Mouse (Mus musculus) intestine, embryonic 14.5 days (tissue): Measurements from ENCODE around the gene Rffl. TPM values are rescaled to one million over a fixed set of nuclear protein-coding genes. Genes with fewer than 3 reads are reported as not detected.

Experiments used
- ATAC-seq: fragments of 200-750 bp; cut with Nextera tagmentation; replicated peaks from 2 replicates; pipeline ENCODE4 v1.8.0; 2017; ENCODE audit warnings: low read depth, moderate number of reproducible peaks, moderate TSS enrichment, moderate library complexity; ENCODE audit not compliant: low FRiP score, low TSS enrichment
- DNase-seq: peaks from one replicate; pipeline ENCODE4 v3.0.0-alpha.2; 2018; ENCODE audit warnings: low spot score
- H3K27ac ChIP-seq: fragments of 300-500 bp; sonication (generic); 2 replicates; pipeline ENCODE4 v1.5.1; 2014; ENCODE audit warnings: low read depth, mild to moderate bottlenecking, control low read depth
- H3K27me3 ChIP-seq: fragments of 300-500 bp; sonication (generic); replicated peaks from 2 replicates; pipeline ENCODE4 v1.6.1; 2014; ENCODE audit warnings: low read length, control low read depth; ENCODE audit not compliant: control insufficient read depth, insufficient read depth
- H3K36me3 ChIP-seq: fragments of 300-500 bp; sonication (generic); 2 replicates; pipeline ENCODE4 v1.6.1; 2014; ENCODE audit warnings: low read length, control low read depth; ENCODE audit not compliant: control insufficient read depth, insufficient read depth
- H3K4me1 ChIP-seq: fragments of 300-500 bp; sonication (generic); replicated peaks from 2 replicates; pipeline ENCODE4 v1.6.1; 2014; ENCODE audit warnings: low read length, control low read depth, mixed read lengths; ENCODE audit not compliant: control insufficient read depth, insufficient read depth
- H3K4me2 ChIP-seq: fragments of 300-500 bp; sonication (generic); 2 replicates; pipeline ENCODE4 v1.6.1; 2014; ENCODE audit warnings: low read length
- H3K4me3 ChIP-seq: fragments of 300-500 bp; sonication (generic); 2 replicates; pipeline ENCODE4 v1.5.1; 2014; ENCODE audit warnings: low read depth, low read length, control low read depth, mixed read lengths
- H3K9ac ChIP-seq: fragments of 300-500 bp; sonication (generic); 2 replicates; pipeline ENCODE4 v1.6.1; 2014; ENCODE audit warnings: mild to moderate bottlenecking, low read length
- H3K9me3 ChIP-seq: fragments of 300-500 bp; sonication (generic); 2 replicates; pipeline ENCODE4 v1.6.1; 2016; ENCODE audit warnings: low read length, control low read depth; ENCODE audit not compliant: control insufficient read depth
- WGBS: fragments of 180-500 bp; shearing (Covaris S2); extraction: QIAGEN DNeasy Blood & Tissue Kit; methylation state at CpG from one replicate; pipeline ENCODE4 v1.1.7; 2014; 5-methylcytosine and 5-hydroxymethylcytosine counted together
- polyA plus RNA-seq: library from polyadenylated mRNA; unstranded; fragments of >200 nt; fragmentation: Nextera tagmentation; extraction: Ambion mirVana; gene quantifications from 2 replicates; pipeline ENCODE4 v1.2.1, GENCODE M21; 2014

Rffl gene
- polyA plus RNA-seq, 1 experiment from 2014 or later: 12.1 TPM

DNA sequence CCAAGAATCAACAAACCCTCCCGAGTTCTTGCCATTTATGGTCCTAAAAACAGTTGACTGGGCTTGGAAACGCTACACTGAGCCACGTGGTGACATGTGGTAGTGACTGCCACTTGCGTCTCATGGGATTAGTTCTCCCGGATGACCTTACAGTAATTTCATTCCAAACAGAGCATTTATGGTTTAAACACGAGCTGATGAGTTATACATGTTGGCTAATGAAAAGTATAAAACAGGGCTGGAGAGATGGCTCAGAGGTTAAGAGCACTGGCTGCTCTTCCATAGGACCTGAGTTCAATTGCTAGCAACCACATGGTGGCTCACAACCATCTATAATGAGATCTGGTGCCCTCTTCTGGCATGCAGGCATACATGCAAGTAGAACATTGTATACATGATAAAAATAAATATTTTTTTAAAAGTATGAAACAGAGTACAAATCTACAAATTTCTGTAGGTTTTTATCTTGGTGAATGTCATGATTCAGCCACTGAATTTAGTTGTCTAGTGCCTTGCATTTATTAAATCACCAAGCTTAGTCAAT lies 108.7 kb downstream of the Rffl start:
- H3K9me3 ChIP-seq: no peaks in the 10 kb centered on the region
- no peak for DNase-seq
- H3K4me1 ChIP-seq: peaks cover 19% of the 10 kb centered on the region
- H3K27ac ChIP-seq: no peak overlapping the region
- ATAC-seq: no peak
- 85% methylated on average over 6 of the region's 6 CpGs for WGBS
- H3K4me3 ChIP-seq: no peak overlapping the region
- no peak overlapping the region for H3K9ac ChIP-seq
- H3K27me3 ChIP-seq: no peaks in the 10 kb centered on the region
- H3K4me2 ChIP-seq: no peak overlapping the region
- peaks cover 5% of the 10 kb centered on the region; the same call in 1 of the 2 replicates for H3K36me3 ChIP-seq

DNA sequence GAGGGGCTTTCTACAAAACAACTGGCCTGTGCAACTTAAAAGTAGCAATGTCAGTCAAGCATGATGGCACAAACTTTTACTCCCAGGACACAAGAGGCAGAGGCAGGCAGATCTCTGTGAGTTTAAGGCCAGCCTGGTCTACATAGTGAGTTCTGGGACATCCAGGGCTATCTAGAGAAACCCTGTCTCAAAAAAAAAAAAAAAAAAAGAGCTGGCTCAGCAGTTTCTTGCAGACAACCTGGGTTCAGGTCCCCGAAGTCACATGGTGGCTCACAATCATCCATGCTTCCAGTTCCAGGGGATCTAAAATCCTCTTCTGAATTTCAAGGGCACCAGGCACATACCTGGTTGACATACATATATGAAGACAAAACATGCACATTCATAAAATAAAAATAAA lies 115.1 kb downstream of the Rffl start:
- H3K27me3 ChIP-seq: no peaks in the 10 kb centered on the region
- no peak overlapping the region for H3K4me2 ChIP-seq
- 100% methylated on average over 1 of the region's 1 CpGs for WGBS
- no peak overlapping the region for H3K9ac ChIP-seq
- no peak for ATAC-seq
- H3K4me1 ChIP-seq: no peaks in the 10 kb centered on the region
- H3K4me3 ChIP-seq: no peak overlapping the region
- no peaks in the 10 kb centered on the region for H3K36me3 ChIP-seq
- no peaks in the 10 kb centered on the region for H3K9me3 ChIP-seq
- no peak for DNase-seq
- no peak overlapping the region for H3K27ac ChIP-seq

Other genes with a start within 250 kb of the Rffl start
- 0.19 and 0.28 TPM in 2 replicates for gene Cct6b, start 106.9 kb downstream of the Rffl start, polyA plus RNA-seq
- gene Zfp830, start 106.9 kb downstream of the Rffl start, polyA plus RNA-seq: 31.4 and 36.7 TPM in 2 replicates
- gene Lig3, start 90.1 kb downstream of the Rffl start, polyA plus RNA-seq: 37.4 and 37.6 TPM in 2 replicates
- 14.7 and 15.4 TPM in 2 replicates for gene Rad51d, start 19.4 kb upstream of the Rffl start, polyA plus RNA-seq
- gene Fndc8, start 20.9 kb upstream of the Rffl start, polyA plus RNA-seq: 0.11 and 0.22 TPM in 2 replicates
- gene Nle1, start 37.2 kb upstream of the Rffl start, polyA plus RNA-seq: 40.3 and 42.5 TPM in 2 replicates
- 1.6 TPM in 2 replicates for gene Unc45b, start 39.3 kb upstream of the Rffl start, polyA plus RNA-seq
- 1.3 and 1.6 TPM in 2 replicates for gene Slfn5, start 80.1 kb upstream of the Rffl start, polyA plus RNA-seq
- 16.9 and 19.5 TPM in 2 replicates for gene Slfn9, start 120.6 kb upstream of the Rffl start, polyA plus RNA-seq
- 0.43 and 0.51 TPM in 2 replicates for gene Slfn8, start 149.6 kb upstream of the Rffl start, polyA plus RNA-seq
- 4.6 and 5.4 TPM in 2 replicates for gene Slfn2, start 193.9 kb upstream of the Rffl start, polyA plus RNA-seq
- gene Slfn1, start 245.6 kb upstream of the Rffl start, polyA plus RNA-seq: not detected in 2 replicates